Mouse (Mus musculus) cerebellum, adult 9-10 months (tissue): ENCODE measurements around the gene Gm45783.
"Not testable (repeated sequence)": the region's sequence is repeated elsewhere in the genome, so short reads cannot be mapped to it uniquely, and the experiment has no call there.

ENCODE experiments used
- DNase-seq: peaks from one replicate; pipeline ENCODE4 v3.0.0; 2022

The Gm45783 gene

GRCm38 (mm10) chr7:7374431-7374830, at the start of gene Gm45783:
TSS of gene Gm45783 (minus strand) at chr7:7374573.
- not testable (repeated sequence) for DNase-seq

GRCm38 (mm10) chr7:7399603-7400002, 25.2 kb upstream of the Gm45783 start, which contains the start of gene Vmn2r31:
TSS of gene Vmn2r31 (minus strand) at chr7:7399703.
- DNase-seq, result not testable (repeated sequence)

DNA sequence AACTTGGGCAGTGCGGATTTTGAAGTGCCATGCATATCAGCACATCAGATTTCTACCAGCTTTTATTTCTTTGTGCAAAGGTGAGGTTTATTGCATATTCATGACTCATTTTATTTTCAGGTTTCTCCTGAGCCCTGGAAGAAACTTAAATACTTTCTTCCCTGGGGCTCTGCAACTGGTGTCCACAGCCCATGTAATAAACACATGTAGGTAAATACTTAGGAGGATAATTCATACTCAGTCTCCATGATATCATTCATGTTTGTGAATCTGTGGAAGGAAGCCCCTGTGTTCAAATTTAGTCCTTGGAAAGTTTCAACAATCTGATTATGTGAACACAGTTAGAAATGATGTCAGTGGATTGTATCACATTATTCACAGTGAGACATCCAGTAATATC, 36.9 kb downstream of the Gm45783 start, which contains the start of gene Vmn2r30:
Gene Vmn2r30 (minus strand): TSS at position 101 of the 400 bp plus-strand sequence.
- DNase-seq, result not testable (repeated sequence)

DNA sequence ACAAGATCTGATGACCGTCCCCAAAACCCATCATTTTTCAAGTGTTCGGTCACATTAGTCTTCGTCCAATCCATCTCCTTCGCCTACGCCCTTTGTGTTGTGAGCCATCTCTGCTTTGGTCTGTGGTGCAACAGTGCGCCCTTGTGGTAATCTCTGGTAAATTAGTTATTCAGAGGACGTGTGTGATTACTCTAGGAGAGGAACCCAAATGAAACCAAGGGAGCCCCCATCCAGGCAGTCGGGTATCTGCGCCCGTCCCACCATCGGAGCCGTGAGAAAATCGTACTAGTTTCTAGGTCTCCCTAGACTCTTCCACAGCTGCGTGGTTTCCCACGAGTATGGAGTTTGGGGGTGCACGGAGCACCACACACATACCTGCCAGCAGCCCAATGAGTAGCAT, 78.8 kb downstream of the Gm45783 start:
- peak; percentile 80 for DNase-seq
